Mouse (Mus musculus): Measurements from ENCODE around the gene Arpc2.
A peak's percentile ranks its signal among the peaks of the same experiment; 100 is the strongest.

The Arpc2 gene

GRCm38 (mm10) chr1:74300347-74301110 is 64.6 kb downstream of the Arpc2 start:
- DNase-seq (ENCODE audit: low spot score in 2 of 2): no peak

GRCm38 (mm10) chr1:74302229-74302628 is 66.3 kb downstream of the Arpc2 start:
- DNase-seq (ENCODE audit: low spot score in 2 of 2): no peak

GRCm38 (mm10) chr1:74302835-74303234 is 67.0 kb downstream of the Arpc2 start:
- DNase-seq (ENCODE audit: low spot score in 2 of 2): no peak

- peak in 1 of 2 experiments; percentile 59 for DNase-seq (ENCODE audit: low spot score in 2 of 2)
These were observed 67.8 kb downstream of the Arpc2 start for GRCm38 (mm10) chr1:74303509-74304338.

- DNase-seq (ENCODE audit: low spot score in 2 of 2): no peak
These were observed 68.5 kb downstream of the Arpc2 start for GRCm38 (mm10) chr1:74304339-74304790.

- no peak for DNase-seq (ENCODE audit: low spot score in 2 of 2)
These were observed 69.1 kb downstream of the Arpc2 start for GRCm38 (mm10) chr1:74304946-74305345.

- no peak for DNase-seq (ENCODE audit: low spot score in 2 of 2)
These were observed 69.6 kb downstream of the Arpc2 start, which contains the start of gene Tmbim1 for GRCm38 (mm10) chr1:74305522-74305921. Tmbim1 (minus strand) TSS chr1:74305622.

- DNase-seq (ENCODE audit: low spot score in 2 of 2): no peak
These were observed 71.3 kb downstream of the Arpc2 start for GRCm38 (mm10) chr1:74307146-74307545.

GRCm38 (mm10) chr1:74308001-74308964 is 72.4 kb downstream of the Arpc2 start:
- no peak for DNase-seq (ENCODE audit: low spot score in 2 of 2)

- no peak for DNase-seq (ENCODE audit: low spot score in 2 of 2)
These were observed 73.9 kb downstream of the Arpc2 start for GRCm38 (mm10) chr1:74309767-74310166.

- peak in 1 of 2 experiments; percentile 60 for DNase-seq (ENCODE audit: low spot score in 2 of 2)
These were observed 77.3 kb downstream of the Arpc2 start for GRCm38 (mm10) chr1:74313049-74313692.

GRCm38 (mm10) chr1:74314796-74315195 is 78.9 kb downstream of the Arpc2 start:
- no peak for DNase-seq (ENCODE audit: low spot score in 2 of 2)

- no peak for DNase-seq (ENCODE audit: low spot score in 2 of 2)
These were observed 80.4 kb downstream of the Arpc2 start for GRCm38 (mm10) chr1:74316114-74316827.
